Mouse (Mus musculus): ENCODE measurements around the gene Tmem63b.
"Not testable (repeated sequence)": the region's sequence is repeated elsewhere in the genome, so short reads cannot be mapped to it uniquely, and the experiment has no call there.

Tmem63b gene

GRCm38 (mm10) chr17:45671821-45672220, 14.9 kb downstream of the Tmem63b start:
- no peak for DNase-seq (ENCODE audit: low spot score)

GRCm38 (mm10) chr17:45667986-45668385, 18.7 kb downstream of the Tmem63b start:
- DNase-seq (ENCODE audit: low spot score): no peak

GRCm38 (mm10) chr17:45667481-45667880, 19.2 kb downstream of the Tmem63b start:
- DNase-seq (ENCODE audit: low spot score): no peak

GRCm38 (mm10) chr17:45666091-45666490, 20.6 kb downstream of the Tmem63b start:
- DNase-seq (ENCODE audit: low spot score): no peak

DNA sequence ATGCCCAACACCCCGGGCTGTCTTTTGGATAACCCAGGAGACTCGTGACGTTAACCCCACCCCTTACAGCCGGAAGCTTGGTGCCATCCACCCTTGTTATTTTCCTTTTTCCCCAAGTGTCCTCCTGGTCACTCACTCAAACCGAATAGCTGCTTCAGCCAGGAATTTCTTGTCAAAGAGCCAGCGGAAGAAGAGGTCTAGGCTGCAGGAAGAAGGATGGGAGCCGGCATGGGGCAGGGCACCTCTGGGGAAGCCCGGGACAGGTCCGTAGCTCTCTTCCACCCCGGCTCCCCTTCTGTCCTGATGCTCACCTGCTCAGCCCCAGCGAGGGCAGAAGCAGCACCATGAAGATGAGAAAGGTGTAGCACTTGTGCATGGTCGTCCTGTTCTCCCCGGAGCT, 22.1 kb downstream of the Tmem63b start:
- no peak for DNase-seq (ENCODE audit: low spot score)

DNA sequence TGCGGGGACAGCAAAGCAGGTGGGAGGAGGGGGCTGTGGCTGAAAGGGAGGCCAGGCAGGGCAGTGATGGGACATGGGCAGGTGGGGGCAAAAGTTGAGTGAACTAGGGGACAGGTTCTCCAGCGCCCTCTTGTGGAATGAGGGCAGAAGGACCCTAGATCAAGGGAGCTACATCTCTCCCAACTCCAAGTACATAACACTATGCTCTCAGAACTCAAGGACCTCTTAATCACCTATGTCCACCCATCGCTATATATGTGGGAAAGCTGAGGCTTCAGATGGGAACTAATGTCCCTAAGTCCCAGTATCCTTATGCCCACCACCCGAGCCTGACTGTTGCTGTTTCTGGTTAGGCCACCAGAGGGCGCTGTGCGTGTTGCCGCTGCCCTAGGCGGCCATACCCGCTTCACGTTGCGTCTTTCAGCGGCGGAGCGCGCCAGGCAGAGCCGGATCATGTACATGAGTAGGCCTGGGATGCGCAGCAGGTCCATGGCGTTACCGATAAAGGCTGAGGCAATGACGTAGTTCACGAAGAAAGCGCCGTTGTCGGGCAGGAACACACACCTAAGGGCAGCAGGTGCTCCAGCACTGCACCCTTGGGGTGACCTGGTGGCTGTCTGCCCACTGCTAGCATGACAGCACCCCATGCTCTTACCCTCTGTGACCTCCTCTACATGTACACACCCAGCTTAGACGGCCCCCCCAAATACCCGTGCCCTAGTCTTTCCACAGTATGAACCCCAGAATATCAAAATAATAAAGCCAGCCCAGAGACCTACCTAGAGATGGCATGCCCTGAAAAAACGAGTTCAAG, 23.4 kb downstream of the Tmem63b start:
- peak; percentile 81 for DNase-seq (ENCODE audit: low spot score)

GRCm38 (mm10) chr17:45659225-45659624, 27.5 kb downstream of the Tmem63b start, which contains the start of gene Capn11:
Gene Capn11 (minus strand): TSS chr17:45659325.
- DNase-seq (ENCODE audit: low spot score): no peak

DNA sequence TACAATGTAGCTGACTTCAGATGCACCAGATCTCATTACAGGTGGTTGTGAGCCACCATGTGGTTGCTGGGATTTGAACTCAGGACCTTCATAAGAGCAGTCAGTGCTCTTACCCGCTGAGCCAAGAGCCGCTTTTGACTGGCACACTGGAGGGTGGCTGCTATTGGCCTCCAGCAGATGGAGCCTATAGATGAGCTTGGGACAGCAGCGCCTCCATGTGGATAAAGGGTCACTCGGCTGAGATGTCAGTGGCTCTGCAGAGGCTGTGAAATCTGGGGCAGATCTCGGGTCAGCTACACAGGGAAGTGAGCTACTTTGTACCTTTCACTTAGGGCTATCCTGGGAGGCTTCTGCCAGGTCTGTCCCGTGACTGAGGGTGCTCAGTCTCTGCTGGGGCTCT, 30.9 kb downstream of the Tmem63b start:
- DNase-seq (ENCODE audit: low spot score): no peak

- no peak for DNase-seq (ENCODE audit: low spot score)
These were observed 33.5 kb downstream of the Tmem63b start for GRCm38 (mm10) chr17:45653233-45653632.

- no peak for DNase-seq (ENCODE audit: low spot score)
These were observed 42.5 kb downstream of the Tmem63b start for GRCm38 (mm10) chr17:45644185-45644584.

DNA sequence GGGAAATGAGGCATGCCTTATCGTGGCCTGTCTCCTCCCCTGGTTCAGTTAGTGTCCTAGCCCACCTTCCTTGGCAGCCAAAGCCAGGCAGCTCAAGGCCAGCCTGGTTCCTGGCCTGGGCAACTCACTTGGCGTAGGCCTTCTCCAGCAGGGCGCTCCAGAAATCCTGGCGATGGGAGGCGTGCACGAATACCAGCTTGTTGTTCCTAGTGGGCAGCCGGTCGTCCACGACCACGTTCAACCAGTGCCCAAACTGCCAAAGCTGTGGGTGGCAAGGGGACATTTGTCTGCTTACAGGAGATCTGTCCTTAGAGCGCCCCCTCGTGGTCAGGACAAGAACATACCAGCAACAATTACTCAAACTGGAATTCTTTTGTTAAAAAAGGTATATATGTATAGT, 44.0 kb downstream of the Tmem63b start:
- DNase-seq (ENCODE audit: low spot score): peak; percentile 58

- no peak for DNase-seq (ENCODE audit: low spot score)
These were observed 44.7 kb downstream of the Tmem63b start for GRCm38 (mm10) chr17:45641981-45642380.

GRCm38 (mm10) chr17:45638596-45639295, 48.0 kb downstream of the Tmem63b start:
- no peak for DNase-seq (ENCODE audit: low spot score)

DNA sequence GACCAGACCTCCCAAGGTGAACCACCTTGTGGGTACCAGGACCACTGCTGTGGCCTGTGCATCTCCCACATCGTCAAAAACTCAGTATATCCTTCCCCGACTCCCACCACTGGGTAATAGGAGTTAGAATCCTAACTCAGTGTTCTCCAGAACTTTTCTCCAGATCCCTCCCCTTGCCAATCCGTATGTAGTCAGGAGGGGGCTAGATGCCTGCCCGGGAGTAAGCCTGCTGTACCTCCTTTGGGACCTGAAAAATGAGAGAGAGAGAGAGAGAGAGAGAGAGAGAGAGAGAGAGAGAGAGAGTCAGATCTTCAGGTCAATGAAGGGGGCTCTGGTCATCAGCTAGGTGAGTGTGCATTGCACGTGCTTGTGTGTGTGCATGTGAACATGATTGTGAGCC, 52.7 kb downstream of the Tmem63b start:
- DNase-seq (ENCODE audit: low spot score): no peak

DNA sequence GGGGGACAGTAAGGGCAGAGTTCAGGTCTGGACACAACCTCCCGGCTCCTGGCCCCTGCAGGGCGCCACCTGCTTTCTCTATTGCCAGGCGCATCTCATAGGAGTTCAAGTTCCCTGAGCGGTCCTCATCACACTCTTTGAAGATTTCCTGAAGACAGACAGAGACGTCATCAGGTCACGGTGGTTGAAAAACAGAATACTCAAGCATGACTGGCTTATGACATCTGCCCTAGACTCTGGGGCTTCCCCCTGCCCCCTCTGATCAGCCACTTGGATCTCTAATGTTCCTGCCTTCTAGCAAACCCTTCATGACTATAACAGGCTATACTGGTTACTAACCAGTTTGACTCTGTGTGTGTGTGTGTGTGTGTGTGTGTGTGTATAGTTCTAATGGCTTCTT, 54.8 kb downstream of the Tmem63b start:
- DNase-seq (ENCODE audit: low spot score): no peak

GRCm38 (mm10) chr17:45630992-45631391, 55.7 kb downstream of the Tmem63b start:
- no peak for DNase-seq (ENCODE audit: low spot score)

GRCm38 (mm10) chr17:45629861-45630694, 56.6 kb downstream of the Tmem63b start:
- peak; percentile 70 for DNase-seq (ENCODE audit: low spot score)

- DNase-seq (ENCODE audit: low spot score): no peak
These were observed 57.5 kb downstream of the Tmem63b start for GRCm38 (mm10) chr17:45628885-45629855.

DNA sequence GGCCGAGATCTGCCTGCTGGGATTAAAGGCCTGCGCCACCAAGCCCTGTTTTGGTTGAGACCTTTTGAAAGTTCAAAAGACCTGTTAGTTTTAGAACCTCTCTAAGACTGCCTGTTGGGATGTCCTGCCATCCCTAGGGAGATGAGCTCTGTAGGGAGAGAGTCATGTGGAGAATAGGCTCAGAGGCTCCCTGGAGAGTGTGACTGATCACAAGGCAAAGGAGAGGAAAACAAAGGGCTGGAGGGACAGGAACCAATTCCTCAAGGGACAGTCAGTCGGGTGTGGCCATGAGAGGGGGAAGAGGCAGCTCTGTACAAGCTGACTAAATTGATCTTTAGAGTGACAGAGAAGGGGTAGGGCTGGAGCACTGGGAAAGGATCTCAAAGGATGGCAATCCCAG, 58.5 kb downstream of the Tmem63b start:
- DNase-seq (ENCODE audit: low spot score): no peak

- DNase-seq (ENCODE audit: low spot score): peak; percentile 65
These were observed 60.0 kb downstream of the Tmem63b start for GRCm38 (mm10) chr17:45626577-45627134.

- not testable (repeated sequence) for DNase-seq (ENCODE audit: low spot score)
These were observed 63.3 kb downstream of the Tmem63b start for GRCm38 (mm10) chr17:45623425-45623824.

Data from testis, postnatal 14 days (tissue).